Mouse (Mus musculus) lung, postnatal 10 days (tissue): Measurements from ENCODE around the gene Tdrd7.

ENCODE experiments used
- DNase-seq: peaks from one replicate; pipeline ENCODE4 v3.0.0; 2021

Gene Tdrd7

DNA sequence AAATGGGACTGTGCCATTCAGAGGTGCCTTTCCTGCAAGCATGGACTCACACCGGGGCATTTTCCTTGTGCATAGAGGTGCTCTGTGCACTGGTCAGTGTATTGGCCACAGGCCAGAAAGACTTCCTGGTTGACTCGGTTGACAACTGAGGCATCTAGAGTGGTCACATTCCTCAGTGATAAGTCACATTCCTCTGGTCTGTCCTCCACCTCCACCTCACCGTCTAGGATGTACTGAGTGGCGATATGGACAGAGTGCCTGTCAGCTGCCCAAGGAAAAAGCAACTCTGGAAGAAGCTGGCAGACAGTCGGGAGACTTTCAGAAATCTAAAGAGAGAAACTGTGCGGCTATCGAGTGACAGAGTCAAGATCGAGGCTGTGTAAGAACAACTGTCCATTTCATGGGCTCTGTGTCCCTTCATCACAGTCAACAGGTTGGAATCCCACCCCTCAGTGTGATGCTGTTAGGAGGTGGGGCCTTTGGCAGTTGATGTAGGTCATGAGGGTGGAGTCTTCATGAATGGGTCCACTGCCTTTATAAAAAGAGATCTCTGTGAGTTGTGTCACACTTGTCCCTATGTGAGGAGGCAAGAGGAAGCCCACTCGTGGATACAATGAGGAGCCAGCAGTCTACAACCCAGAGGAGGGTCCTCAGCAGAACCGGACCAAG lies at the start of gene Tdrd7:
Tdrd7 (plus strand) TSS at position 564 of the 669 bp plus-strand sequence.
- DNase-seq = peak; percentile 57

DNA sequence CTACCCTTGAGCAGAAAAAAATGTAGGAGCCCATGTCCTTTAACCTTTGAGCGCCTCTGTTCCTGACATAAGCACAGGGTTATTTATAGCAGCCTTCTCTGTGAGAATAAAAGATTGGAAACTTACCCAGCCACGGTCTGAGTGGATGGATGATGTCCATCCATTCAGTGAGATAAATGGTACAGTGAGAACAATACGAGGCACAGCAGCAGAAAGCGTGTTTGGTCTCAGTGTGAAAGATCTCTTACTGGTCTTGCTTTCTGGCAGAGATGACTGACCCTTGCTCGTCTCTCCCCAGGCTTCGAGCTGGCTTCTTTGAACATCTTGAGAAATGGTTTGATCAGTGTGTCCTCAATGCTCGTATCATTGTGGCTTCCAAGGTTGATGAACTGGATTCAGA lies 48.0 kb upstream of the Tdrd7 start:
- peak; percentile 42 for DNase-seq

DNA sequence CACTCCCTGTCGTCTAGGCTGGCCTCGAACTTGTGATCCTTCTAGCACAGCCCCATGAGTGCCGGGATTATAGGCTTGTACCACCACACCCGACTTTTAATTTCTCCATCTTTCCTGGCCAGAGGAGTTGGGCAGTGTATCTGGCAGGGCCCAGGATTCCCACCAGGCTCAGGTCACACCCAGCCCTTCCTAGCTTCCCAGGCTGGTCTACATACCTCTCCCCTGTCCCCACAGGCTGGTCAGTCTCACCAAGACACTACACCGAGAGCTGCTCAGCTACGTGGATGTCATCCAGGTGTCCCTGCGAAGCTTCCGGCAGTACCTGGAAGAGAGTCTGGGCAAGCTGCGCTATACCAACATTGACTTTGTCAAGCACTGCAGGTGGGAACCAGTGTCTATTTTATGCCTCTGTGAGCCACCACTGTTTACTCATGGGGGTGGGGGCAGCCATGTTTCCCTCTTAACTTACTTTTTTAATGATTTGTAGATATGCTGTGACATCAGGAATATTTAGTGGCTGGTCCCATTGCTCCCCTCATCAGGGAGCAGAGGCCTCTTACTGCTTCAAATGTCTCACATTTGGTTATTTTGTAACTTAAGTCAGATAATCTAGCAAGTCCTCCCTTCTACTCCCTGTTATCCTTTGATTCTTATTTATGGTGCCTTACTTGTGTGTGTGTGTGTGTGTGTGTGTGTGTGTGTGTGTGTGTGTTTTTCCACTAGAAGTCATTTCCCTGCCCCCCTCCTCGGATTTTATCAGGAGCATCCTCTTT lies 43.3 kb upstream of the Tdrd7 start:
- DNase-seq = no peak

GRCm38 (mm10) chr4:45924011-45924410 lies 41.1 kb upstream of the Tdrd7 start:
- no peak for DNase-seq

GRCm38 (mm10) chr4:45928561-45928960 lies 36.6 kb upstream of the Tdrd7 start:
- no peak for DNase-seq

DNA sequence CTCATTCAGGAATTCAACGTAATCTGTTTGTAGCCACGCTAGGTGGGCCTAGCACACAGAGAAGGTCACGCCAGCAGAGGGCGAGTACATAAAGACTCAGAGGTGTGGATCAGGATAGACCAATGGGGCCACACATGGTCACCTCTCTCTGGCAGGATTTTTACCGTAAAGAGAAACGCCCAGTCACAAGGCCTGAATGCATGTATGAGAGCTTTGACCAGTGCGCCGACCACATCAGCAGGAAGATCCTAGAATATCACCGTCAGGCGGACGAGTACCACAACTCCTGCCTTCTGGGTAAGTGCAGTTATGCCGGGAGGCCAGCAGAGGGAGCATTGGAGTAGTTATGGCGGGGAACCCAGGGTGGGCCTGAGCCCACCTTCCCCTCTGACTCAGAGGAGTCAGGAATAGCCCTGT lies 23.5 kb upstream of the Tdrd7 start:
- DNase-seq = peak; percentile 74

GRCm38 (mm10) chr4:45947729-45948128 lies 17.4 kb upstream of the Tdrd7 start:
- no peak for DNase-seq

GRCm38 (mm10) chr4:45949109-45949848 lies 15.9 kb upstream of the Tdrd7 start:
- DNase-seq = peak; percentile 58

DNA sequence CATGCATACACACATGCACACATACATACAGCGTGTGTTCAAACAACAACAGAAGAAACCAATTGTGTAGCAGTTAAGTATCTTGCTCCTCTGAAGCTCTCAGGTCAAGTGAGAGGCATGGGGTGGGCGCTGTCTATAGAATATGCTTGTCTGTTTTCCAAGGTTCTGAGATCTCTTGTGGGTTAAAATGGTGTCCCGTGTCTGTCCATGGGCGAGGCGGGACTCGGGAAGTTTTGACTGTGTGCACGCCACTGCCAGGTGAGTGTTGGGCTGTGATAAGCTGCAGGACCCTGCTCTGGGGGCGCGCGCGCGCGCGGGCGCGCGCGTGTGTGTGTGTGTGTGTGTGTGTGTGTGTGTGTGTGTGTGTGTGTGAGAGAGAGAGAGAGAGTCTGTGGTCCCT lies 13.3 kb upstream of the Tdrd7 start:
- DNase-seq = no peak

GRCm38 (mm10) chr4:45953025-45953919 lies 11.9 kb upstream of the Tdrd7 start:
- DNase-seq = no peak

- no peak for DNase-seq
Observed at GRCm38 (mm10) chr4:45955235-45955634, 9.9 kb upstream of the Tdrd7 start.

DNA sequence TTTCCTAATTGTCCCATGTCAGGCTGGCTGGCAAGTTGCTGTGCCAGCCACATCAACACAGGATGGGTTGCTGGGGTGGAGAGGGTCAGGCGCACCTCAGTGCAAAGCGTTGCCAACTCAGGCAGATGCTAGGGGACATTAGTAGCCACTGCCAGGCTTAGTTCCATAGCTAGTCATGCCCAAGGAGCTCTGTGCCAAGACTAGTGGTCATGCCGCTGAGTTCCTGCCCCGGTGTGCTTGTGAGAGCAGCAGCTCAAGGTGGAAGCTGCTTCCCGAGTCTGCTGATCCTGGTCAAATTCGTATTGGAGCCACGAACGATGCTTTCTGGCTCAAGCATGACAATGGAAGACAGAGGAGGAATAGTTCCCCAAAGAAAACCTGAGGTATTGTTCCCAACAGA lies 9.0 kb upstream of the Tdrd7 start:
- no peak for DNase-seq

- DNase-seq = no peak
Observed at GRCm38 (mm10) chr4:45956706-45957105, 8.4 kb upstream of the Tdrd7 start.

- DNase-seq = peak; percentile 67
Observed at GRCm38 (mm10) chr4:45965737-45966447, 758 bp downstream of the Tdrd7 start.

- DNase-seq = no peak
Observed at GRCm38 (mm10) chr4:45966716-45967115, 1.6 kb downstream of the Tdrd7 start.

GRCm38 (mm10) chr4:45967479-45968341 lies 2.6 kb downstream of the Tdrd7 start:
- DNase-seq = no peak

DNA sequence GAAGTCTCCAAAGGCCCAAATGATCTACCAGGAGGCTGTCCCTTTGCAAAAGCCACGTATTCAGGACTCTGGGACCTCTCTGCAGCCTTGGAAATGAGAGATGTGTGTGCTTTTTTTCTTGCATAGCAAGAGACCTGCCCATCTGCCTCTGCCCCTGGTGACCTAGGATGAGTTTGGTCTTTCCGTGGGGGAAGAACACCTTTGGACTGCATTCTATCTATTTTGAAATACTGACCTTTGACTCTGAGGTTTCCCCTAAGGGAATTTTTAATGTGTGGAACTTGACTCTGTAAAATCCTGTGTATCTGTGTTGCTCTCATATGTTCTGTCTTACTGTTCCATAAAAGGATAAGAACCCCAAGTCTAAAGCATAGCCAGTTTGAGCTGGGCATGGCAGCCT lies 3.9 kb downstream of the Tdrd7 start:
- no peak for DNase-seq

DNA sequence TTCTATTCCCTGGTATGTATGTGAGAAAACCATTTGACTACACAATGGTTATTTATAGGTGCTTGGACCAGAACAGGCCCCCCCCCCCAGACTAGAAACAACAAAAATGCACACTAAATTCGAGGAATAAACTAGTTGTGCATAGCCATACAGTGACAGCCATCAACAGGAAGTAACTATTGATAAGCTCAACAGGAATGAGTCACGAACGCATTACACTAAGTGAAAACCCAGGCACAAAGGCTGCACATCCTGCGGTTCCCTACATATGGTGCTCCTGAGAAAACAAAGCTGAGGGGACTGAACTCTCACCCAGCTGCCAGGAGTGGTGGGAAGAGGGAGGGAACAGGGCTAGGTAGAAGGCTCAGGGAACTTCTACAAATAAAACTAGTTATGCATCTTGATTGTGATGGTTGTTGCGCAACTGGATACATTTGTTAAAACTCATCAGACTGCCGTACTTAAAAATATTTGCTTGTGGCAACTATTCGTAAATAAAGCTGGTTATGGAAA lies 5.0 kb downstream of the Tdrd7 start:
- DNase-seq = no peak

GRCm38 (mm10) chr4:45971806-45972447 lies 6.8 kb downstream of the Tdrd7 start:
- peak; percentile 99 for DNase-seq

DNA sequence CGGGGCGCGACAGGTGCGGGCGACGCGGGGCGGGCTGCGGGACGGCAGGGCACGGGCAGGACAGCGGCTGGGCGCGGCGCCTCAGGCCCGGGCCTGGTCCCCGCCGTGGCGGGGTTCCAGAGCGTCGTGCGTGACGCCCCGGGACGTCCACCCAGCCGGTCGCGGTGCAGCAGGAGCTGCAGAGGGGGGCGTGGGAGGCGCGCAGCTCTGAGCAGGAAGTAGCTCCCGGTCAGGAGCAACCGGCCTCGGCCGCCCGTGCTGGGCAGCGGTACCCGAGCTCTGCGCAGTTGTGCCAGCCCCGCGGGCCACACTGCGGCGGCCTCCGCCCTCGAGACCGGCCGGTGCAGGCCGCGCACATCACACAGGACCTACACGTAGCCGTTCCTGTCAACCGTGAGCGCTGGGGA lies 7.3 kb downstream of the Tdrd7 start:
- DNase-seq = peak; percentile 75
